Mouse (Mus musculus) bone marrow macrophage, adult 2 months (primary cell): ENCODE data around the gene Slc15a5.

Experiments
- CTCF ChIP-seq: IDR thresholded peaks from 2 replicates; pipeline ENCODE4 v1.5.1; 2012; ENCODE audit warnings: low read depth, mild to moderate bottlenecking, low read length, moderate library complexity
- POLR2A ChIP-seq: IDR thresholded peaks from 2 replicates; pipeline ENCODE4 v1.6.1; 2012; ENCODE audit warnings: mild to moderate bottlenecking, low read depth, low read length, borderline replicate concordance

DNA sequence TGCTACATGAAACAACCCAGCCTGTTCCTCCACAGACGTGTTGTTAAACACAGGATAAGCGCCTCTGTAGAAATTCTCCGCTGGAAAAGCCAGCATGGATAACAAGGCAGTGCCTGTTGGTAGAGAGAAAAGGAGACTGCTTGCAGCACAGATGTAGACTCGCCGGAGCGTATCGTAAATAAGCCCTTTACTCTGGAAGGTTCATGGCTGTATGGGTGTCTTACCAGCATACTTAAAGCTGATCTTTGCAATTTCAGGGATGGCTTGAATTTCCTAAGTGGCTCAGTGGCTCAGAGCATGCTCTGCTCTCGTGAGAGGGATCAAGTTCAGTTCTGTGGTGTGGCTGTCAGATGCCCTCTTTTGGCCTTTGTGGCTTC lies 6.8 kb downstream of the Slc15a5 start:
- TF ChIP-seq CTCF, result no peak
- no peak for TF ChIP-seq POLR2A
